Mouse (Mus musculus) liver, embryonic 13.5 days (tissue): ENCODE data around the gene Ncam2. TPM values are rescaled to one million over a fixed set of nuclear protein-coding genes. Genes with fewer than 3 reads are reported as not detected.
A peak's percentile ranks its signal among the peaks of the same experiment; 100 is the strongest.

Experiments
- ATAC-seq: fragments of 200-750 bp; cut with Nextera tagmentation; 2 replicates; pipeline ENCODE4 v1.8.0; 2017; ENCODE audit warnings: low read depth, mild to moderate bottlenecking, moderate number of reproducible peaks, moderate library complexity
- DNase-seq: peaks from one replicate; pipeline ENCODE4 v3.0.0; 2022
- H3K27ac ChIP-seq: fragments of 300-500 bp; sonication (generic); 2 replicates; pipeline ENCODE4 v1.5.1; 2015; ENCODE audit warnings: moderate library complexity, mild to moderate bottlenecking, inconsistent platforms
- H3K27me3 ChIP-seq: fragments of 300-500 bp; sonication (generic); 2 replicates; pipeline ENCODE4 v1.6.1; 2015; ENCODE audit warnings: mild to moderate bottlenecking, inconsistent platforms
- H3K36me3 ChIP-seq: fragments of 300-500 bp; sonication (generic); 2 replicates; pipeline ENCODE4 v1.6.1; 2015; ENCODE audit warnings: mild to moderate bottlenecking, inconsistent platforms
- H3K4me1 ChIP-seq: fragments of 300-500 bp; sonication (generic); replicated peaks from 2 replicates; pipeline ENCODE4 v1.6.1; 2015; ENCODE audit warnings: inconsistent platforms
- H3K4me2 ChIP-seq: fragments of 300-500 bp; sonication (generic); 2 replicates; pipeline ENCODE4 v1.6.1; 2015; ENCODE audit warnings: inconsistent platforms, mild to moderate bottlenecking, moderate library complexity
- H3K4me3 ChIP-seq: fragments of 300-500 bp; sonication (generic); replicated peaks from 2 replicates; pipeline ENCODE4 v1.5.1; 2015; ENCODE audit warnings: mild to moderate bottlenecking, inconsistent platforms
- H3K9ac ChIP-seq: fragments of 300-500 bp; sonication (generic); 2 replicates; pipeline ENCODE4 v1.6.1; 2015; ENCODE audit warnings: mild to moderate bottlenecking, inconsistent platforms
- H3K9me3 ChIP-seq: fragments of 300-500 bp; sonication (generic); replicated peaks from 2 replicates; pipeline ENCODE4 v1.6.1; 2016; ENCODE audit warnings: inconsistent platforms
- WGBS: fragments of 180-500 bp; shearing (Covaris S2); methylation state at CpG from one replicate; pipeline ENCODE4 v1.1.7; 2015; ENCODE audit not compliant: insufficient replicate concordance; 5-methylcytosine and 5-hydroxymethylcytosine counted together
- polyA plus RNA-seq: library from polyadenylated mRNA; unstranded; fragments of >200 nt; fragmentation: Nextera tagmentation; extraction: Ambion mirVana; gene quantifications from 2 replicates; pipeline ENCODE4 v1.2.1, GENCODE M21; 2015

Gene Ncam2
- polyA plus RNA-seq = 0.03 and 0.08 TPM in 2 replicates

- 0 out of 2 replicates have a peak, but pooled peaks cover 4% of the 10 kb centered on the region for H3K4me1 ChIP-seq
- H3K27me3 ChIP-seq = peaks cover 17% of the 10 kb centered on the region
- H3K9ac ChIP-seq = 0 out of 2 replicates have a peak within 1 kb of the TSS, but pooled peaks have one; percentile 9
- 1% methylated on average over 33 of the region's 70 CpGs for WGBS
- peak within 1 kb of the TSS; percentile 68 for H3K4me2 ChIP-seq
- H3K9me3 ChIP-seq = no peaks in the 10 kb centered on the region
- peak; percentile 62; the same call in 1 of the 2 replicates for ATAC-seq
- H3K36me3 ChIP-seq = no peaks in the 10 kb centered on the region
- no peak within 1 kb of the TSS for H3K27ac ChIP-seq
- peak; percentile 4 for DNase-seq
- H3K4me3 ChIP-seq = peak within 1 kb of the TSS; percentile 52
Measured at GRCm38 (mm10) chr16:81200201-81201071, at the start of gene Ncam2. TSS of gene Ncam2 (plus strand) at chr16:81200697.

GRCm38 (mm10) chr16:81170828-81171227, 29.7 kb upstream of the Ncam2 start:
- no peak for DNase-seq
- H3K36me3 ChIP-seq = no peaks in the 10 kb centered on the region
- H3K4me1 ChIP-seq = no peaks in the 10 kb centered on the region
- H3K4me2 ChIP-seq = no peak overlapping the region
- H3K27me3 ChIP-seq = no peaks in the 10 kb centered on the region
- no peak overlapping the region for H3K9ac ChIP-seq
- no peak overlapping the region for H3K27ac ChIP-seq
- WGBS = 61% methylated on average over 2 of the region's 2 CpGs
- no peaks in the 10 kb centered on the region for H3K9me3 ChIP-seq
- ATAC-seq = no peak
- no peak overlapping the region for H3K4me3 ChIP-seq

- H3K36me3 ChIP-seq = no peaks in the 10 kb centered on the region
- 49% methylated on average over 8 of the region's 8 CpGs for WGBS
- no peak overlapping the region for H3K4me2 ChIP-seq
- ATAC-seq (no peak), DNase-seq (no peak)
- no peak overlapping the region for H3K9ac ChIP-seq
- no peaks in the 10 kb centered on the region for H3K27me3 ChIP-seq
- H3K4me3 ChIP-seq = no peak overlapping the region
- H3K27ac ChIP-seq = no peak overlapping the region
- no peaks in the 10 kb centered on the region for H3K4me1 ChIP-seq
- H3K9me3 ChIP-seq = no peaks in the 10 kb centered on the region
Measured at GRCm38 (mm10) chr16:81175302-81175943, 25.1 kb upstream of the Ncam2 start.

DNA sequence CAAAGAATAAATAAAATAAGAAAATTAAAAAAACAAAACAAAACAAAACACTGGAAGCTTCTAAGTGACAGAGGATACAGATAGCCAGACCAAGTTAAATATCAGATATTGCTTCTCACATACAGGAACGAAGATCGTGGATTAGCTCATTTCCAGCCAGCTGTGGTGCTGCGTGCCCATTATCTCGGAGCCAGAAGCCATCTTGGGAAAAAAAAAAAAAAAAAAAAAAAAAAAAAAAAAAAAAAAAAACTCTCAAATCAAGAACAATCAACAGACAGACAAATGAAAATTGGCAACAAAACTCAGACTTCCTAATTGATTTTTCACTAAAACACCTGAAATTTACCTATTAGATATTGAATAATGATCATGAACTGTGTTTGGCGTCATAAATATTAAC, 20.7 kb upstream of the Ncam2 start:
- no peaks in the 10 kb centered on the region for H3K9me3 ChIP-seq
- H3K9ac ChIP-seq = no peak overlapping the region
- 74% methylated on average over 5 of the region's 5 CpGs for WGBS
- H3K27me3 ChIP-seq = no peaks in the 10 kb centered on the region
- H3K4me1 ChIP-seq = no peaks in the 10 kb centered on the region
- ATAC-seq (no peak), DNase-seq (no peak)
- no peak overlapping the region for H3K4me3 ChIP-seq
- no peaks in the 10 kb centered on the region for H3K36me3 ChIP-seq
- no peak overlapping the region for H3K27ac ChIP-seq
- H3K4me2 ChIP-seq = no peak overlapping the region

DNA sequence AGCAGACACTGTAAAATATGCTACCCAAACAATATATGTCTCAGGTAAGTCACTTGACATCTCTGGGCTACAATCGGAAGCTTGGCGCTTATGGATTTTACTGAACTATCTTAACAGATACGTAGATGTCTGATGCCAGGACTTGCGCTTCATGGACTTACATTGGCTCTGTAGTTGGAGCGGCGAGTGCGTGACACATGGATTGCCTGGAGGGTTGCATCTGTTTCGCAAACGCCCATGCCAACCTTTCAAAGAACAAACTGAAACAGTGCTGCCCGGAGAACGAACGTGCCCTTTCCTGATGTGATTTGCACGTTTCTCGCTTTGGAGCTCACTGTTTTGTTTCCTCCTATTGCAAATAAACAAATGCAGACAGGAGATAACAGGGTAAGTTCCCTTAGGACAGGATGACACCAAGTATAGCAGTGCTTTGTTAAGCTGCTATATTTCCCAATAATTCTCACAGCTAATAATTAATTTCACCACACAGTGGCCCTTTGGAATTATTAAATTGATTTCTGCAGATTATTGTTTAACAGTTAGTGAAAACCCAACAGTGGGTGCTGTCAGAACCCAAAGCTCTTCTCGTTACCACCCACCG, 12.8 kb upstream of the Ncam2 start:
- Histone ChIP-seq H3K4me1 (no peaks in the 10 kb centered on the region), H3K27me3 (no peaks in the 10 kb centered on the region), H3K27ac (no peak overlapping the region), H3K4me3 (no peak overlapping the region), H3K4me2 (no peak overlapping the region), H3K36me3 (no peaks in the 10 kb centered on the region), H3K9ac (no peak overlapping the region), H3K9me3 (no peaks in the 10 kb centered on the region)
- DNase-seq (no peak), ATAC-seq (no peak)
- 73% methylated on average over 16 of the region's 16 CpGs for WGBS

DNA sequence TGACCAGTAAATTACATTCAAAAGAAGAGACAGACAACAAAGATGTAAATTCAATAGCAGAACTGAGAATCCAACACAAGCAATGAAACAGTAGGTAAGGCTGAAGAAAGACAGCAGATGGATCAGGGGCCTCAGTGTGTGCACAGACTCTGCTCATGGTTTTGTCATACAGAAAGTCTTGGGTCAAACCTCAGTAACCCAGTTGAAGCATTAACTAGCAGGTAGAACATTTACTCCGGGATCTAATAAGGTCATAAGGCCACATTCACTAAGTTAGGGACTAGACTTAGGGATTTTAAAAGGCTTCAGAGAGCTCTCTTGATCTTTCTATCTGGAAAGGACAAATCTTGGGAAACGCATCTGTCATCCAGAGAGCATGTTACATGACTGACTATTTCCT, 8.9 kb upstream of the Ncam2 start:
- no peak for DNase-seq
- Histone ChIP-seq H3K36me3 (no peaks in the 10 kb centered on the region), H3K4me3 (no peak overlapping the region), H3K27me3 (no peaks in the 10 kb centered on the region), H3K4me2 (no peak overlapping the region), H3K27ac (no peak overlapping the region), H3K9me3 (no peaks in the 10 kb centered on the region), H3K4me1 (no peaks in the 10 kb centered on the region), H3K9ac (no peak overlapping the region)
- no peak for ATAC-seq
- 72% methylated on average over 2 of the region's 2 CpGs for WGBS

DNA sequence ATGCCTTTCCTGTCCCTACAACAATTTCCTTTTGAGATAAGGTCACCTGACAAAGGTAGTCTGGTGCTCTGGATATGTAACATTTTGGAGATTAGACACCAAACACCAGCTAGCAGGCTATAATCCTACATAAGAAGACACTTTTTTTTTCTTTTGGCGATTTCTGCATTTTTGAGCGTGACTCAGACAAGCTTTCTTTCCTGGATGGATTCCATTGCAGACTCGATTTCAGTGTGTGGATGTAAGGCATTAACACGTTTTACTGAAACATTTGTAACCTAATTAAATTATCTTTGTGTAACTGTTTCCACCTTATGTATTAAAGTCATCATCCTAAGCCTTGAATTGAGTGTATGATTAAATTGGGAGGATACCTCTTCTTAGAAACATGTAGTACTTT, 7.9 kb upstream of the Ncam2 start:
- no peak for ATAC-seq
- Histone ChIP-seq H3K36me3 (no peaks in the 10 kb centered on the region), H3K9me3 (no peaks in the 10 kb centered on the region), H3K4me1 (no peaks in the 10 kb centered on the region), H3K9ac (no peak overlapping the region), H3K4me2 (no peak overlapping the region), H3K4me3 (no peak overlapping the region), H3K27me3 (no peaks in the 10 kb centered on the region), H3K27ac (no peak overlapping the region)
- WGBS = 50% methylated on average over 4 of the region's 4 CpGs
- DNase-seq = no peak

- Histone ChIP-seq H3K9me3 (no peaks in the 10 kb centered on the region), H3K4me1 (0 out of 2 replicates have a peak, but pooled peaks cover 4% of the 10 kb centered on the region), H3K9ac (no peak overlapping the region), H3K4me2 (no peak overlapping the region), H3K27me3 (peaks cover 17% of the 10 kb centered on the region), H3K27ac (no peak overlapping the region), H3K36me3 (no peaks in the 10 kb centered on the region), H3K4me3 (no peak overlapping the region)
- 29% methylated on average over 5 of the region's 5 CpGs for WGBS
- ATAC-seq = peak; percentile 57; the same call in 1 of the 2 replicates
- no peak for DNase-seq
Measured at GRCm38 (mm10) chr16:81199467-81199866, 1.0 kb upstream of the Ncam2 start.

DNA sequence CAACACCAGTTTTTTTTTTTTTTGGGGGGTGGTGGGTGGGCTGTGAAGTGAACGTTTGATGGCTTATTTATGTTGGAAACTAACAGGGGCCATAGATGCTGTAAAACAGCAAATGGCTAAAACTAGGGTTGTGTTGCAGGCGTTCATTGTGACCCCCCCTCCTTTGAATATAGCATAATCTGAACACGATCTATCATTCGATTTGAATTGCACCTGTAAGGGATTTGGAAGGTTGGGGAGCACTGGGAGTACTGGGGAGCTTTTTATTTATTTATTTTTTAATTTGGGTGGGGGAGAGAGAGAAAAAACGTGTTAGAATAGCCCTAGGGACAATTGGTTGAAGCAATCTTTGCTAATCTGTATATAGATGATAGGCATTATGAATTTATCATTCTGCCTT, 974 bp downstream of the Ncam2 start:
- no peaks in the 10 kb centered on the region for H3K9me3 ChIP-seq
- H3K27me3 ChIP-seq = peaks cover 17% of the 10 kb centered on the region
- H3K27ac ChIP-seq = no peak overlapping the region
- H3K4me1 ChIP-seq = 0 out of 2 replicates have a peak, but pooled peaks cover 4% of the 10 kb centered on the region
- H3K9ac ChIP-seq = no peak overlapping the region
- WGBS = 34% methylated on average over 5 of the region's 5 CpGs
- H3K4me3 ChIP-seq = no peak overlapping the region
- H3K36me3 ChIP-seq = no peaks in the 10 kb centered on the region
- ATAC-seq (no peak), DNase-seq (no peak)
- H3K4me2 ChIP-seq = no peak overlapping the region

DNA sequence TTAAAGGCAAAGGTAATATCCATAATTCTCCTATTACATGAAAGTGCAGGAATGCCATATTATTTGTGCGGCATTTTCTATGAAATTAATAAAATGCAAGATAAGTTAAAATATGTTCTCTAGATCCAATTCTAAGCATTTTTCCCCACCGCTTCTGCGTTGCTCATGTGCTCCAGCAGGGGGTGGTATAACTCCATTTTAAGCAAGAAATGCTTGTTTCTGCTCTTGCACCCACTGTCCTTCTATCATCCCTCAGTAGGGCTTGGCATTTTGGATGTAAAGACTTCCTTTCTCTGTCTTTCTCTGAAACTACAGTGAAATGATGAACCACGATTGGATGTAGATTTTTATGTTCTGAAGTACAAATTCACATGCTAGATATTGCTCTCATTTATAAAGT, 1.5 kb downstream of the Ncam2 start:
- no peak overlapping the region for H3K4me3 ChIP-seq
- 8% methylated on average over 4 of the region's 4 CpGs for WGBS
- H3K9ac ChIP-seq = no peak overlapping the region
- ATAC-seq = no peak
- 0 out of 2 replicates have a peak, but pooled peaks cover 4% of the 10 kb centered on the region for H3K4me1 ChIP-seq
- no peak overlapping the region for H3K27ac ChIP-seq
- peaks cover 17% of the 10 kb centered on the region for H3K27me3 ChIP-seq
- no peak overlapping the region for H3K4me2 ChIP-seq
- DNase-seq = no peak
- no peaks in the 10 kb centered on the region for H3K9me3 ChIP-seq
- no peaks in the 10 kb centered on the region for H3K36me3 ChIP-seq

- H3K9me3 ChIP-seq = no peaks in the 10 kb centered on the region
- no peak overlapping the region for H3K4me2 ChIP-seq
- ATAC-seq (no peak), DNase-seq (no peak)
- WGBS = 62% methylated on average over 8 of the region's 8 CpGs
- no peak overlapping the region for H3K27ac ChIP-seq
- H3K4me1 ChIP-seq = 0 out of 2 replicates have a peak, but pooled peaks cover 4% of the 10 kb centered on the region
- no peak overlapping the region for H3K9ac ChIP-seq
- H3K4me3 ChIP-seq = no peak overlapping the region
- no peaks in the 10 kb centered on the region for H3K36me3 ChIP-seq
- H3K27me3 ChIP-seq = peaks cover 17% of the 10 kb centered on the region
Measured at GRCm38 (mm10) chr16:81202721-81203161, 2.2 kb downstream of the Ncam2 start.
